Mouse (Mus musculus) thymus, postnatal 4 days (tissue): ENCODE results near the gene Dr1.
"Not testable (repeated sequence)": the region's sequence is repeated elsewhere in the genome, so short reads cannot be mapped to it uniquely, and the experiment has no call there.

Experiments
- DNase-seq: peaks from one replicate; pipeline ENCODE4 v3.0.0; 2021

The Dr1 gene

GRCm38 (mm10) chr5:108268127-108269062 is at the start of gene Dr1:
Gene Dr1 (plus strand): TSS chr5:108268897.
- DNase-seq = peak; percentile 93

- DNase-seq = no peak
Observed at GRCm38 (mm10) chr5:108224077-108224476, 44.6 kb upstream of the Dr1 start.

DNA sequence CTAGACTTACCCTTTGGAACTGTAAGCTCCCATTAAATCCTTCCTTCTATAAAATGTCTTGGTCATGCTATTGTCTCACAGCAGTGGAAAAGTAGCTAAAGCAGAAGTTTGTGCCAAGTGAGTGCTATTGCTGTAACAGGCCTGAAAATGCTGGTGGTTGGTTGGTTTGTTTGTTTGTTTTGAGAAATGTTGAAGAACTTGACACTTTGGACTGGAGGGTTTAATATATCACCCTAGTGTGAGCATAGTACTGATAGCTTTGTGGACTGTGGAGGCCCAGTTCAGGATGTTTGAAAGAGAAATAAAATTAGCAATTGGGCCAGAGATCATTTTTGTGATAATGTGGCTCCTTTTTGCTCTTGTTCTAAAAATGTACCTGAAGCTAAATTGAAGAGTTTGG is 42.5 kb upstream of the Dr1 start:
- DNase-seq = no peak

GRCm38 (mm10) chr5:108246314-108246765 is 22.4 kb upstream of the Dr1 start:
- DNase-seq = no peak

DNA sequence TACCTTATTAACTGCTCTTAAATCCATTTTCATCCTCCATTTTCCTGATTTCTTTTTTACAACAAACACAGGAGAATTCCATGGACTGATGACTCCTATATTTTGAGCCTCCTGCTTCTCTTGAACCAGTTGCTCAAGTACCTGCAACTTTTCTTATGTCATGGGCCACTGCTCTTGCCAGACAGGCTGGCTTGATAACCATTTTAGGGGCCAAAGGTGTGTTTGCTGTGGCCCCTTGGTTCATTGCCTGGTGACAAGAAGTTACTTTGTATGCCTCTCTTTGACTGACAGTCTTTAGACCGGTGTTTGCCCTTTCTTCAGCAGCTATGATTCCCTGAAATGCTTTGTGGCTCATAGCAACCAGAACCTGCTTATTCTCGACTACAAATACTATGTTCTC is 18.7 kb upstream of the Dr1 start:
- no peak for DNase-seq

GRCm38 (mm10) chr5:108255259-108255658 is 13.4 kb upstream of the Dr1 start:
- no peak for DNase-seq

GRCm38 (mm10) chr5:108262722-108263121 is 6.0 kb upstream of the Dr1 start:
- no peak for DNase-seq

GRCm38 (mm10) chr5:108263785-108264184 is 4.9 kb upstream of the Dr1 start:
- not testable (repeated sequence) for DNase-seq

GRCm38 (mm10) chr5:108266990-108267389 is 1.7 kb upstream of the Dr1 start:
- no peak for DNase-seq

GRCm38 (mm10) chr5:108269063-108269810 is 540 bp downstream of the Dr1 start:
- DNase-seq = no peak

DNA sequence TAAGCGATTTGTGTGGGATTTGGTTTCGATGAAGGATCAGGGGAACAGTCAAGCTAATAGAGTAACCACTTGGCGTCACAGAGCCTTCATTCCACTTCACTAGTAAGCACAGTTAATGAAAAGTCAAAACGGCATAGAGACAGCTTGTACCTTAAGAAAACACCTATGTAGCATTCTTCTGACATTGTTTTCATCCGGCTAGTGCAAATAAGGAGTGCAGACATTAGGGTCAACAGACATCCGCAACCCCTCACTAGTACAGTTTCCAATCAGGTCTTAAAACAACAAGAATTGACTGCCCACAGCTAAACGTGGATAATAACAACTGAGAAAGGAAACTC is 1.1 kb downstream of the Dr1 start:
- no peak for DNase-seq

DNA sequence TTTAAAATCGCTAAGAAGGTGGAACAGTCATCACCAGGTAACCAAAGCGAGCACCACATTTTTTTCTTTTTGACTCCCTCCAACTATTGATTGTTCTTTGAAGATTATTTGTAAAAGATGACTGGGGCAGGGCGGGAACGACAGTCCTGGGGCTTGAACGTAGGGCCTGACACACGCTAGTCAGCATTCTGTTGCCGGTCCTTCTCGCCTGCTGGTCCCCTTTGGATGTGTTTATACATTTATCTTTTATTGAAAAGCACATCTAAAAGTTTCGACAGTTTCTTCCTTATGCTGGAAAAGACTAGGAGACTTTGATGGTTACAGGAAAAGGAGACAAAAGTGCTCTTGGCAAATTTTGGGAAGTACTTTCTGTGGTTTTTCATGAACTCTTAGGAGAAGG is 1.7 kb downstream of the Dr1 start:
- DNase-seq = no peak

DNA sequence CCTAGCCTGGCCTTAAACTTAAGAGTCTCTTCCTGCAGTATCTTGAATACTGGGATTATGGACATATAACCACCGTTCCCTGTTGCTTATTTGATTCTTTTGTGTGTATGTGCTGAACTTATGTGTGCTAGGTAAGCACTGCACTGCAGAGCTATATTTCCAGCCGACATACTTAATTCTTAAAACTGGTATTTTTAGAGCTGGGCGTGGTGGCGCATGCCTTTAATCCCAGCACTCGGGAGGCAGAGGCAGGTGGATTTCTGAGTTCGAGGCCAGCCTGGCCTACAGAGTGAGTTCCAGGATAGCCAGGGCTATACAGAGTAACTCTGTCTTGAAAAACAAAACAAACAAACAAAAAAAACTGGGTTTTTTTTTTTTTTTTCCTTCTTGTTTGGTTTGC is 2.6 kb downstream of the Dr1 start:
- not testable (repeated sequence) for DNase-seq

DNA sequence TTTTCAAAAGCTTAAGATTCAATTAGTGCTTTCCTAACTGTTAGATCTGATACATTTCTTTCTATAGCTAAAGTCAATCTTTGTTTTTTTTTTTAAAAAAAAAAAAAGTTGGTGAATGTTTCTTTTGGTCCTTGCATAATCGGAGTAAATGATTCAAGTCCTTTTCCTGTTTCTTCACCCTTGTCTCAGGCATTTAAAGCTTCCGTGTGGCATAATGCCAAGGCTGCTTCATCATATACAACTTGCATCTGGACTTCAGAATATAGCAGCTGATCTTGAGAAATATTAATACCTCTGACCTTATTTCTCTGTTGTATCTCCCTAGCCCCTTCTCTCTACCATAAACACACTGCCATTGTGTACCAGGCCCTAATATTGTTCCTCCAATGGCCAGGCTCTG is 18.3 kb downstream of the Dr1 start:
- DNase-seq = no peak

DNA sequence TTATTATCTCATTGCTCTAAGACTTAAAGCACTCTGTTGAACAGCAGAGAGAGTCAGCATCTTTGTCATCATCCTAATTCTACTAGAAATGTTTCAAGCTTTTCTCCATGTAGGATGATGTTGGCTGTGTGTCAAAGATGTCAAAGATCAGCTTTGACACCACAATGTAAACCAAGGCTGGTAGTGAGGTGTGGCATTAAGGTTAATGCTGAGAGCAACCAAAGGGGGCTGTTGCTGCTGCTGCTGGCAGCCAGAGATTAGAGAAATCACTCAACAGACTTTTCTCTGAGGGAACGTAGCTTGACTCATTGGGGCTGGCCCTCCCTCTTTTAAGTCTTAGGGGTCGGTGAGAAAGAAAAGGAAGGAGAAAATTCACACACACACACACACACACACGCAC is 32.9 kb downstream of the Dr1 start:
- DNase-seq = no peak

DNA sequence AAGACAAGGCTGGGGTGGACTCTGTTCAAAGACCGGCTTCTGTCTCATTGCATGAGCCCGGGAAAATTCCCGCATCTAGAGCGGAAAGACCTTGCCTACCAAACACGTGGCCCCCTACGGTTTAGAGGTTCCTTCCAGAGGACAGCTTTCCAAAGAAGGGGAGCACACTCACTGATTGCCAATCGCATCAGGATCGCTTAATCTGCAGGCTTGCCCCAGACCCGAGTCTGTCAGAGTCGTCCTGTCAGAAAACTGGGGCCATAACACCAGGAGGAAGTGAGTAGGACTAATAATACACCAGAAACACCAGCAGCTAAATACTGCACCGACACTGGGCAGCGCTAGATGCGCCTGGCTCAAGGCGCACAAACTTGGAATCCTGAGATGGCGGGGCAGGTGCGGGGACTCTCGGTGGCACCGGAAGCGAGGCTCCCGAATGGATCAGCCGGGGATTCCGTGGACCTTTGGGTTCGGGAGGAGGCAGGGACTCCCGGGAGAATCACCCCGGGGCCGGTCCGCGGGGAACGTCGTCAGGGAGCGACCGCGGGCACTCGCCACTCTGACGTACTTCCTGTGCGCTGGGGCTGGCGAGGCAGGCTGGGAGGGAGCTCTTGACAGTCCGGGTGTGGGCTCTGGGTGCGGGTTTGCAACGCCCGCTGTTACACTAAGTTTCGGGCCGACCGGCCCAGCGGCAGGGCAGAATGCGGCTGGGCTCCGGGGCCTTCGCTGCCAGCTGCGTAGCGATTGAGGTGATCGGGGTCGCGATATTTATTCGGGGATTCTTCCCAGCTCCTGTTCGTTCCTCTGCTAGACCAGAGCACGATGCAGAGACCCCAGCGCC is 43.7 kb downstream of the Dr1 start, which contains the start of gene Pigg:
Pigg (plus strand) TSS at position 386 of the 841 bp plus-strand sequence.
- DNase-seq = peak; percentile 90

- DNase-seq = no peak
Observed at GRCm38 (mm10) chr5:108313065-108313860, 44.6 kb downstream of the Dr1 start.
